Mouse (Mus musculus) midbrain, embryonic 11.5 days (tissue): ENCODE results near the gene Dqx1. TPM values are rescaled to one million over a fixed set of nuclear protein-coding genes. Genes with fewer than 3 reads are reported as not detected.

Source experiments
- ATAC-seq: fragments of 200-750 bp; cut with Nextera tagmentation; 2 replicates; pipeline ENCODE4 v1.8.0; 2017; ENCODE audit warnings: moderate TSS enrichment, moderate library complexity; ENCODE audit not compliant: low FRiP score
- DNase-seq: peaks from one replicate; pipeline ENCODE4 v3.0.0; 2015; ENCODE audit warnings: low spot score; ENCODE audit errors: missing footprints
- H3K27ac ChIP-seq: fragments of 300-500 bp; sonication (generic); 2 replicates; pipeline ENCODE4 v1.5.1; 2014; ENCODE audit warnings: low read depth, low read length
- H3K27me3 ChIP-seq: fragments of 300-500 bp; sonication (generic); 2 replicates; pipeline ENCODE4 v1.6.1; 2014; ENCODE audit warnings: mild to moderate bottlenecking, low read length, moderate library complexity, mixed read lengths; ENCODE audit not compliant: control insufficient read depth, insufficient read depth
- H3K36me3 ChIP-seq: fragments of 300-500 bp; sonication (generic); 2 replicates; pipeline ENCODE4 v1.6.1; 2014; ENCODE audit warnings: mild to moderate bottlenecking, low read length, moderate library complexity, mixed read lengths; ENCODE audit not compliant: control insufficient read depth, insufficient read depth
- H3K4me1 ChIP-seq: fragments of 300-500 bp; sonication (generic); 2 replicates; pipeline ENCODE4 v1.6.1; 2014; ENCODE audit warnings: low read length; ENCODE audit not compliant: control insufficient read depth, insufficient read depth
- H3K4me2 ChIP-seq: fragments of 300-500 bp; sonication (generic); 2 replicates; pipeline ENCODE4 v1.6.1; 2014; ENCODE audit warnings: mild to moderate bottlenecking, moderate library complexity
- H3K4me3 ChIP-seq: fragments of 300-500 bp; sonication (generic); 2 replicates; pipeline ENCODE4 v1.5.1; 2014; ENCODE audit warnings: low read depth, low read length
- H3K9ac ChIP-seq: fragments of 300-500 bp; sonication (generic); 2 replicates; pipeline ENCODE4 v1.6.1; 2014; ENCODE audit warnings: low read length
- H3K9me3 ChIP-seq: fragments of 300-500 bp; sonication (generic); 2 replicates; pipeline ENCODE4 v1.6.1; 2016; ENCODE audit warnings: low read length; ENCODE audit not compliant: control insufficient read depth
- WGBS: fragments of 180-500 bp; shearing (Covaris S2); extraction: QIAGEN DNeasy Blood & Tissue Kit; methylation state at CpG from one replicate; pipeline ENCODE4 v1.1.7; 2014; 5-methylcytosine and 5-hydroxymethylcytosine counted together
- polyA plus RNA-seq: library from polyadenylated mRNA; unstranded; fragments of >200 nt; fragmentation: Nextera tagmentation; extraction: Ambion mirVana; gene quantifications from 2 replicates; pipeline ENCODE4 v1.2.1, GENCODE M21; 2014

Dqx1 gene
- polyA plus RNA-seq, 1 experiment from 2014 or later: 0.68 TPM

DNA sequence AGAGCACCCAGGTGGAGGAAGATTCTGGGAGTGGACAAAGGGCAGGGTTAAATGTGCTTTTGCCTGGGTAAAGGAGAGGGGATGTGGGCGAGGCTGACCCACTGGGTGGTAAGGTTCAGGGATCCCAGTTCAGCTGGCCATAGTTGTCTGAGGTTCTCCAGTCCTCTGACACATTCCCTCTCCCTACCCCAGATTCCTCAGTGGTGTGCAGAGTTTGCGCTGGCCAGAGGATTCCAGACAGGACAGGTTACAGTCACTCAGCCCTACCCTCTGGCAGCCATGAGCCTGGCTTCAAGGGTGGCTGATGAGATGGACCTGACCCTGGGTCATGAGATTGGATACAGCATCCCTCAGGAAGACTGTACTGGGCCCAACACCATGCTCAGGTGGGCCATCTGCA, 1.1 kb downstream of the Dqx1 start:
- ATAC-seq (no peak), DNase-seq (no peak)
- Histone ChIP-seq H3K4me1 (peaks cover 8% of the 10 kb centered on the region), H3K27me3 (peaks cover 14% of the 10 kb centered on the region), H3K27ac (no peak overlapping the region), H3K36me3 (peaks cover 5% of the 10 kb centered on the region; the same call in 1 of the 2 replicates), H3K9me3 (no peaks in the 10 kb centered on the region), H3K4me3 (no peak overlapping the region), H3K9ac (no peak overlapping the region), H3K4me2 (no peak overlapping the region)
- 73% methylated on average over 2 of the region's 2 CpGs for WGBS

DNA sequence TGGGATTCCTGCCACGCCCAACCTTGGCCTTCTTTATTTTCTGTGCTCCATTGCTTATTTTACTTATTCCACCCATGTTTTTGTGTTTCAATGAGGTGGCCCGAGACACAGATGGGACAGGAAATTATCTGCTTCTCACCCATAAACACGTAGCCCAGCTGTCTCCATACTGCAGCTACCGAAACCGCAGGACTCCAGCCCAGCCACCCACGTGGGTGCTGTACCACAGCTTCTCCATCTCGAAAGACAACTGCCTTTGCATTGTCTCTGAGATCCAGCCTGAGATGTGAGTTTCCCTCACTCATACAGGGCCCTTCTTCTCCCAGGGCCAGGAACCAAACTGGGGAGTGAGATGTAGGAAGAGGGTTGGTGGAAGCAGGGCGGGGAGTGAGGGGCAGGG, 8.4 kb downstream of the Dqx1 start:
- DNase-seq: no peak
- Histone ChIP-seq H3K4me2 (no peak overlapping the region), H3K9ac (no peak overlapping the region), H3K9me3 (no peaks in the 10 kb centered on the region), H3K4me3 (no peak overlapping the region), H3K36me3 (no peaks in the 10 kb centered on the region), H3K27me3 (peaks cover 84% of the 10 kb centered on the region), H3K4me1 (peaks cover 10% of the 10 kb centered on the region; the same call in 1 of the 2 replicates), H3K27ac (no peak overlapping the region)
- 33% methylated on average over 8 of the region's 8 CpGs for WGBS
- no peak for ATAC-seq

DNA sequence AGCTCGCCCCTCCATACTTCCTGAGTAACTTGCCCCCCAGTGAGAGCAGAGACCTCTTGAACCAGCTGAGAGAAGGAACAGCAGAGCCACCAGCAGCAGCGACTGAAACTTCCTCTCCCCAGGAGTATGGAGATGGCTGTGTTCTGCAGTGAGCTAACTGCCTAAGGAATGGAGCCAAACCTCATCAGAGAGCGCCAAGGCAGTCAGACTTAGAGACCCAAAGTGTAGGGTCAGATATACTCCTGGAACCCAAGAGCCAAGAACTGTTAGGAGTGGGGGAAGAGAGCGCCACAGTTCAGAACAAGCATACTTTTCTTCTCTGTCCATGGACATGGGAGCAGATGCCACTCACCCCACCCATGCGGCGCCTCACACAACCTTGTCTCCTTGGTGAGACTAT, 8.8 kb downstream of the Dqx1 start:
- WGBS: 21% methylated on average over 6 of the region's 6 CpGs
- Histone ChIP-seq H3K4me3 (no peak overlapping the region), H3K27me3 (peaks cover 89% of the 10 kb centered on the region), H3K36me3 (no peaks in the 10 kb centered on the region), H3K4me1 (peaks cover 14% of the 10 kb centered on the region), H3K4me2 (no peak overlapping the region), H3K9ac (no peak overlapping the region), H3K27ac (no peak overlapping the region), H3K9me3 (no peaks in the 10 kb centered on the region)
- no peak for ATAC-seq
- DNase-seq: no peak

DNA sequence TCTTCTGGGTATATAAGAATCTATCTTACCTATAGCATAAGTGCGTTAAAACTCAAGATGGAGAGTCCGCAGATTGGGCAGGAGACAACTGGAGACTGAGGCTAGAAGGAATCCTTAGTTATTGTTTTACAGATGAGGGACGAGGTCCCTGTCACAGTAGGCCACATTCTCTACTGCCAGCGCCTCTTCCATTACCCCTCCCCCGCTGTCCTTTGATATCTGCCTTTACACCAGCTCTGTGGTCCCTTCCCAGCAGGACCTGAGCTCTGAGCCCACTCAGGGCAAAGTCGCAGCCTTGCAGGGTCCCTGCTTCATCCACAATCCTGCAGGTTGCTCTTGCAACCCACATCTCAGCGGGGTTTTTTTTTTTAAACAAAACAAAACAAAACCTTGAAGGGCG, 10.6 kb downstream of the Dqx1 start:
- DNase-seq (no peak), ATAC-seq (no peak)
- H3K36me3 ChIP-seq: no peaks in the 10 kb centered on the region
- peaks cover 15% of the 10 kb centered on the region for H3K4me1 ChIP-seq
- WGBS: 2% methylated on average over 8 of the region's 8 CpGs
- H3K27me3 ChIP-seq: peaks cover 96% of the 10 kb centered on the region
- H3K4me2 ChIP-seq: no peak overlapping the region
- no peaks in the 10 kb centered on the region for H3K9me3 ChIP-seq
- H3K4me3 ChIP-seq: no peak overlapping the region
- H3K9ac ChIP-seq: no peak overlapping the region
- no peak overlapping the region for H3K27ac ChIP-seq

DNA sequence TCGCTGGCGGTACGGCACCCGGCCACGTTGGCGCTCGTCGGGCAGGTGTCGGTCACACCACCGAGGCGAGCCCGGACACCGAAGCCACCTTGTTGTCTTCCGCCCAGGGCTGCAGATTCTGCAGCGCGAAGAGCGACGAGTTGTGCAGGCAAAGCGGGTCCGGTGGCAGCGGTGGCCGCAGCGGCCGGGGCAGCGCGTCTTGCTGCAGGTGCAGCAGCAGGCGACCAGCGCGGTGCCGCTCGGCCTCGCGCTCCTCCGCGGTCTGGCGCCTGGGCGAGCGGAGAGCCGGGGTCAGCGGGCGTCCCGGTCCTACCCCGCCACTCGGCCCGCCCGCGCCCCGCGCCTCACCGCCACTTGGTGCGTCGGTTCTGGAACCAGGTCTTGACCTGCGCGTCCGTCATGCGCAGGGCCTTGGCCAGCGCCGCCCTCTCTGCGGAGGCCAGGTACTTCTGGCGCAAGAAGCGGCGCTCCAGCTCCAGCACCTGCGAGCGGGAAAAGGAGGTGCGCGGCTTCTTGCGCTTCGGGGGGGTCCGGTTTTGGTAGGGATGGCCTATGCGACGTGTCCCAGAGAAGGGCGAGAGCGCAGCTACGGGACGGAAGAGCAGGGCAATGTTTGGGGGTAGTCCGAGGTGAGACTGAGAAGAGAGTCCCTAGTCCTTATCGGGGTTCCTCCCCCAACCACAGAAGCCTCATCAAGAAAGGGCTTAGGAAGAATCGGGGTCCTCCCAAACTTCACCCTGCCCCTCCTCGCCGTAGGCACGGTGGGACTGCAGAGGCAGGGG, 11.3 kb downstream of the Dqx1 start:
- H3K9me3 ChIP-seq: no peaks in the 10 kb centered on the region
- peak overlapping the region; percentile 14; the same call in 1 of the 2 replicates for H3K4me3 ChIP-seq
- H3K4me1 ChIP-seq: peaks cover 15% of the 10 kb centered on the region
- ATAC-seq: no peak
- peak; percentile 95 for DNase-seq
- no peak overlapping the region for H3K27ac ChIP-seq
- H3K9ac ChIP-seq: no peak overlapping the region
- H3K27me3 ChIP-seq: peaks cover 95% of the 10 kb centered on the region
- no peaks in the 10 kb centered on the region for H3K36me3 ChIP-seq
- peak overlapping the region; percentile 20; the same call in 1 of the 2 replicates for H3K4me2 ChIP-seq
- WGBS: under 1% methylated on average over 81 of the region's 81 CpGs

DNA sequence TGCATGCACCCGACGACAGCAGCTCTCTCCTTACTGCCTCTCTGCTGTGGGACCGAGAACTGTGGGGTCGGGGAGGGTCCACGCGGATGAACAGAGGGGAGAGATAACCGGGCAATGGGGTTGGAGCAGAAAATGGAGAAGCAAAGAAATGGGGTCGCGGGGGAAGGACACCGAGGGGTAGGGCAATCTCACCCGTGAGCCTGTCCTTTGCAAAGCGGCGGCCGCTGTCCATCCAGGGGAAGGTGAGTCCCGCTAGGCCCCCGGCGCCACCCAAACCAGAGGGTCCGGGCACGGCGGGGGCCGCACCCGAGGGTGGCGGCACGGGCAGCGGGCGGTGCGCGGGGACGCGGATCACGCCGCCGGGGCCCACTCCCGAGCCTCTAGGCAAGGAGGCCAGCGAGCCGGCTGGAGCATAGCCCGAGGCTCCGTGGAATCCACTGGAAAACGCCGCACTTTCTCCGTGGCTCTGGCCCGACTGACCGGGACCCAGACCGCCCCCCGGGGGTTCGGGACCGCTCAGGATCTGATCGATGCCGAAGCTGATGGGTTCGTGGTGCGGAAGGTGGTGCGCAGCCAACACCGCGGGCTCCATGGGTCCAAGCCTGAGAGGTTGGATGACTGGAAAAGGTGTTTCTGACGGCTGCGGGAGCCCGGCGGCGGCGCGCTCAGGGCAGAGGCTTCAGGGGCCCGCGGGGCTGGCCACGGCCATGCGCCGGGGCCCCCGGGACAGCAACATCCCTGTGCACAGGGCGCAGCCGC, 12.0 kb downstream of the Dqx1 start:
- peak overlapping the region; percentile 12; the same call in 1 of the 2 replicates for H3K4me2 ChIP-seq
- peak overlapping the region; percentile 16 for H3K4me3 ChIP-seq
- H3K27me3 ChIP-seq: peaks cover 95% of the 10 kb centered on the region
- no peak overlapping the region for H3K27ac ChIP-seq
- no peak overlapping the region for H3K9ac ChIP-seq
- peaks cover 15% of the 10 kb centered on the region for H3K4me1 ChIP-seq
- ATAC-seq (peak; percentile 38; the same call in 1 of the 2 replicates), DNase-seq (peak; percentile 94)
- WGBS: 1% methylated on average over 61 of the region's 69 CpGs
- no peaks in the 10 kb centered on the region for H3K36me3 ChIP-seq
- no peaks in the 10 kb centered on the region for H3K9me3 ChIP-seq

DNA sequence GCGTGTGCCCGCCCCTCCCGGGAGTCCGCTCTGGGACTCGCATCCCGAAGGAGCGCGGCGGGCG, 12.4 kb downstream of the Dqx1 start, which contains the start of gene Tlx2:
Gene Tlx2 (minus strand): TSS at position 47 of the 64 bp plus-strand sequence.
- WGBS: 3% methylated on average over 9 of the region's 10 CpGs
- Histone ChIP-seq H3K9ac (no peak within 1 kb of the TSS), H3K27ac (no peak within 1 kb of the TSS)

DNA sequence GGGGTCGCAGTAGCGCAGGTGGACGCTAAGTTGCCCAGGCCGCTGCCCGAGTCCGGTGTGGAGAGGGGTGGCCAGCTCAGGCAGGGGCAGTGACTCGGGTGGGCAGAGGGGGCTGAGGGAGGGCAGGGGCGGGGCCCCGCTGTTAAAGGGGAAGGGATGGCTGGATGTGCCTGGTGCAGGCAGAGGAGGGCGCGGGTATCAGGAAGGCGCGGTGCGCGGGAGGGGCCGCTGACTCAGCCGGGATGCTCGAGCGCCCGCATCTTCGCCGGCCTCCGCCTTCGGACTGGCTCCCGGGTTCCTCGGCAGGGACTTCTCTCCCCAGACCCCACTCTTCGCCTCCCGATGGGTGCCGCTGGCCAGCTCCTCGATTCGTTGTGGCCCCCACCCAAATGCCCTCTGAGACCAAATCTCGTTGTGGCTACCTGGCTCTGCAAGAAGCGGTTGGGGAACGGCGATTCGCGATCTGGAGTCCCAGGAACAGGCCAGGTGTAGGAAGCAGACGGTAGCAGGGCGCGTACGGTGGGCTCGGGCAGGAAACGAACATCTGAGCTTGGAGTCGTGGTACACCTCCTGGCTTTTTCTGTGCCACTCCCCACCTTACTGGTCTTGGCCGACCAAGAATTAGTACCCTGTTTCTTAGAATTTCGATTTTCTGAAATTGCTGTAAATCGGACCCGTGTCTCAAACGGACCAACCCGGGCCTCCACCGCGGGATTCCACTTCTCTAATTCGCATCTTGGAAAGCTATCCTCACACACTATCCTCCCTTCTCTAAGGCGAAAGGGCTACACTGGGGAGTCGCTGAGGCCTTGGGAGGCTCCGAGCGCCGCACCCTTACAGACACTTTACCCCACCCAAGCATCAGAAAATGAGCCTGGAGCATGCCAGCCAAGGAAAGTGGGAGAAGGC, 12.9 kb downstream of the Dqx1 start:
- Histone ChIP-seq H3K9ac (no peak overlapping the region), H3K4me2 (peak overlapping the region; percentile 12), H3K36me3 (no peaks in the 10 kb centered on the region), H3K27me3 (peaks cover 91% of the 10 kb centered on the region), H3K9me3 (no peaks in the 10 kb centered on the region), H3K27ac (no peak overlapping the region), H3K4me3 (peak overlapping the region; percentile 16), H3K4me1 (peaks cover 15% of the 10 kb centered on the region)
- under 1% methylated on average over 57 of the region's 58 CpGs for WGBS
- ATAC-seq: peak; percentile 55
- DNase-seq: peak; percentile 98

More for the DNA sequence above, 12.4 kb downstream of the Dqx1 start, which contains the start of gene Tlx2:
- Histone ChIP-seq H3K9me3 (no peaks in the 10 kb centered on the region), H3K36me3 (no peaks in the 10 kb centered on the region), H3K27me3 (peaks cover 93% of the 10 kb centered on the region), H3K4me1 (peaks cover 15% of the 10 kb centered on the region), H3K4me2 (peak within 1 kb of the TSS; percentile 12), H3K4me3 (peak within 1 kb of the TSS; percentile 16)
- no peak for DNase-seq
- no peak for ATAC-seq
